Mouse (Mus musculus) adrenal gland, adult (tissue): ENCODE data around the gene Slc20a1.
A peak's percentile ranks its signal among the peaks of the same experiment; 100 is the strongest.

ENCODE experiments used
- DNase-seq, 2 experiments: peaks; one replicate each; pipeline ENCODE4 v3.0.0; 2022 to 2023; ENCODE audit warnings: low spot score in 1 of 2; ENCODE audit not compliant: inconsistent age in 2 of 2

Slc20a1 gene

DNA sequence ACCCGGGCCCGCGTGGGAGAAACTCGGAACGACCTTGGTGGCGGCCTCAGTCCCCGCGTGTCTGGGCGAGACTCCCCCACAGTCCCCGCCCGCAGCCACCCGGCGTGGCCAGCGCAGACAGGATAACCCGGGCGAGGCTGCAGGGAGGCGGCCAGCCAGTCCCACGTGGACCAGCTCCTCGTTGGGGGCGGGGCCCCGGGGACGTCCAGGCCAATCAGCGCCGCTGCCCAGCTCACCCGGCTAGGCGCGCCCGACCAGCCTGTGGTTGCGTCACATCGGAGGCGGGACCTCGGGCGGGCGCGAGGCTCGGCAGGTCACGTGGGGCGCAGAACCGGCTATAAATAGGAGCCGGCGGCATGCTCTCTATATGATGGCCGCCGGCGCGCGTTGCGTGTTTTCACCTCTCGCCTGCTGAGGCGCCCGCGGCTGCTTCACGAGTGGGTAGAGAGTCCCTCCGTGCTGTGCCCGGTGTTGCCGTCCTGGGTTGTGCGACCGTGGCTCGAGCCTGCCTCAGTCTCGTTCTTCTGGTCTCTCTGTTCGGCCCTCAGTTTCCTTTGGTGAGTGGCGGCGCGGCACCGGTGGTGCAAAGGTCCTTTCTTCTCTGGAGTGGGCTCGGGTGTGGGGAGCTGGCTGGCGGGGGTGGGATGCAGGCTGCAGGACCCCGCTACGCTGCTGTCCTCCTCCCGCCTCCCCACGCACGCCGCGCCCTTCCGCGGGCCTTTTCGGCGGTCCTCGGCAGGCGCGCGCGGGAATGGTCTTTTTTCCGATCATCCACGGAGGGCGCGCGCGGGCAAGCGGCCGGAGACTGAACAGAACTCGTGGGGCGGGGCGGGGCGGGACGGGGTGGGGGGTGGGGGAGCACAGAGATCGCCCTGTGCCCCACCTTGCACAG, at the start of gene Slc20a1:
Slc20a1 (plus strand) TSS at position 329 of the 892 bp plus-strand sequence.
- peak; percentile 99 for DNase-seq

GRCm38 (mm10) chr2:129148836-129149235, 49.7 kb upstream of the Slc20a1 start:
- no peak for DNase-seq

- peak; percentile 44 to 77 for DNase-seq
Measured at GRCm38 (mm10) chr2:129150386-129150785, 48.2 kb upstream of the Slc20a1 start.

GRCm38 (mm10) chr2:129151111-129151510, 47.5 kb upstream of the Slc20a1 start:
- DNase-seq, result no peak

GRCm38 (mm10) chr2:129152751-129153150, 45.8 kb upstream of the Slc20a1 start:
- peak in 1 of 2 experiments; percentile 79 for DNase-seq

GRCm38 (mm10) chr2:129164815-129165214, 33.7 kb upstream of the Slc20a1 start:
- no peak for DNase-seq

GRCm38 (mm10) chr2:129166466-129167463, 31.8 kb upstream of the Slc20a1 start:
- DNase-seq, result no peak

DNA sequence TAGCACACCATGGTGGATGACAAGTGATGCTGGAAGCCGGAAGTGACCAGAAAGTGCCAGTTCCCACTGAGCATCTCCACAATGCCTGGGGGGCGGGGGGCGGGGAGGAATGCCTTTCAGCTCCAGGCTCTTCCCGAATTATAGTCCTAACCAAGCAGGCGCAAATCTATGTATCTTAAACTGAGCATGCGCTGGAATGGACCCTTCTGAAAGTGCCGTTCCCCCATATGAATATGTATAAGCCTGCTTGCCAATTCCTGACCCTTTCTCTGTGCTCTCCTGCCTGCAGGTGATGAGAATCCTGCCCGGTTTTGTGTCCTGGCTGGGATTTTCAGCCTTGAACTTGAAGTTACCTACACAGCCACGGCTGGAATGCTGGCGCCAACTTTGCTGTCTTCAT, 25.2 kb upstream of the Slc20a1 start:
- DNase-seq, result no peak

GRCm38 (mm10) chr2:129174474-129174873, 24.1 kb upstream of the Slc20a1 start:
- DNase-seq, result peak; percentile 35 to 75

DNA sequence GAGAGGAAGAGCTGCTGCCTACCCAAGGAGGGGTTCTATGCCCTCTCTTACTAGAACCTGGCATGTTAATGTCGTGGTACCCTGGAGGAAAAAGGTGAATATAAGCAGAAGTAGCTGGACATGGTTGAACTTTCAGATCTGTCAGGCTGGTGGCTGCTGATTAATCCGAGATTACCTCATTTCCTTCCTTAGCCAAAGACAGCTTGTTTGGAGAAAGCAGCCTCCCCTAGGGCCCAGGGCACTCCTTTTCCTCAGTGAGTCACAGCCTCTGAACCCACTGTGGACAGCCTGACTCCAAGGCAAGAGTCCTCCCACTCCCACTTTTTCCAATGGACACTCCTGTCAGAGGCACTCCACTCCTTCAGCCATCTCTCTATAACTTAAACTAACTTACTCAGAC, 22.9 kb upstream of the Slc20a1 start:
- DNase-seq, result peak in 1 of 2 experiments; percentile 54

- no peak for DNase-seq
Measured at GRCm38 (mm10) chr2:129176676-129177420, 21.7 kb upstream of the Slc20a1 start.

GRCm38 (mm10) chr2:129177661-129178060, 20.9 kb upstream of the Slc20a1 start:
- DNase-seq, result no peak

DNA sequence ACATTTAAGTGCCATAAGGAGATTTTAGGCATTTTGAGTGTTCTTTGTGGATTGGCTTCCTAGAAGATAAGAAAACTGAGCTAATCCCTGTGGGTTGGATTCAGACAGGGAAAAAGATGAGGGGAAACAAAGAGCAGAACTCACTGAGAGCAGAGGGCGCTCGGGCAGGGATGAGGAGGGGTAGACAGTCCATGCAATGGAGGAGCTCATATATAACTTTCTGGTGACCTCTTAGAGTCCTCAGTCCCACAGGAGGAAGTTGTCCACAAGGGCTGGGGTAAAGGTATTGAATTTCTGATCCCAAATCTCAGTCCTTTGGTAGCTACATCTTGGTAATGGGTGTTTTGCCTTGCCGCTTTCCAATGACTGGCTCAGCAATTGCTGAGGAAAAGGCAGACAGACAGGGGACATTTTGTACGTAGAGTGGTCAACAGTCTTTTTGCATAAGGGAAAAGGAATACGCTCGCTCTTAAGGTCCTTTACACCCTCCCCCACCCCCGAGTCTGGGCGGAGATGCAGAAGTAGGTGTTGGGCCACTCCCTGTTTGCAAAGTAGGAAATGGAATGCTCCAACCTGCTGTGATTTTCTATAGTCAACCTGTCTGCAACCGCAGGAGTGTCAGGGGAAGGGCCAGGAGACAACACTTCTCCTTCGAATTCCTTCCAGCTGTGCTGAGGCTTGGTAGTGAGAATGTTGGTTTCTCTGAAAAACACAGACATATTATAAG, 20.2 kb upstream of the Slc20a1 start:
- no peak for DNase-seq

GRCm38 (mm10) chr2:129179946-129180853, 18.4 kb upstream of the Slc20a1 start:
- DNase-seq, result no peak

DNA sequence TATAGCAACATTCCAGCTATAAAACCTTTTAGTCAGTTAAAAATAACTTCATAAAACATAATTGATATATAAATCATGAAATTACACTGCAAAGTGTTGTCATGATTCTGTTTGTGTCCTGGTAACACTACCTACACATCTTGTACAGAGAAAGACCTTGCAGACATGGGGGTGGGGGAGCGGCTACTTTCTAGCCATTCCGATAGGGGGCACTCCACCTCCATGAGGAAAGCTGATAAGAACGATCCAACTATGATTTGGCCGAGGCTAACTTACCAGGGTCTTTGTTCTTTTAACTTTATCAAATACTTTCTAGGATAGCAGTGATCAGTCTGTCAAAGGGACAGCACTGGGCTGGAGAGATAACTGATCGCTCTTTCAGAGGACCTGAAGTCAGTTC, 17.1 kb upstream of the Slc20a1 start:
- DNase-seq, result no peak

DNA sequence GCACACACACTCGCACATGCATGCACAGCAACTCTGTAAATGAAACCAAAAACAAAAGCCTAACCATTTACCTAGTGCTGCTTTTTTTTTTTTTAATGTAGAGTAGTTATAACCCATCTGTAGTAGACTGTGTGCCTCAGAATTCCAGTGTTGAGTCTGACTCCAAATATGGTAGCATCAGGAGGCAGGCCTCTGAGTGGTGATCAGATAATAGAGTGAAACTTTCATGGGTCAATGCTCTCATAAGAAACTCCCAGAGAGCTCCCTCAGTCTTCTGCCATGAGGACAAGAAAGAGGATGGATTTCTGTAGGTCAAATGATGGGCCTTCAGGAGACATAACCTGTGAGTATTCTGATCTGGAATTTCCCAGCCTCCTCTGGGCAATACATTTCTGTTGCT, 16.2 kb upstream of the Slc20a1 start:
- DNase-seq, result no peak

DNA sequence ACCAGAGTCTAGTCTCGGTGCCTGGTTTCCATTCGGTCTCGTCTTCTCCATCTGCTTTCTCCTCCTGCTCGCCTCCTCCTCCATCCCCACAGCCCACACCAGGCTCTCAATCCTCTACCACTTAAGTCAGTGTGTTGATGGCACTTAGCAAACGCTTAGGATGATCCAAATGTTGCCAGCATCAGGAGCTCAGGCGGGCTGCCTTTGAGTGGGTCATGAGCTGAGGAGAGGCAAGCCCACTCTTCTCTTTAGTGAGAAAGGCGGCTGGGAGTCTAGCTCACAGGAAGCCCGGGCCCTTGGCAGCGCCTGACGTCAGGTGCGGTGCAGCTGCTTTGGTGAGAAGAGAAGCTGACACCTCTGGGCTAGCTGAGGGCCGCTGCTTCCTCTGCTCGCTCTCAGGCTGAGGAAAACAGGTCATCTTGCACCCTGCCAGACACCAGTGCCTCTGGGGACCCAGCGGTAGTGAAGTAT, 15.0 kb upstream of the Slc20a1 start:
- DNase-seq, result no peak

DNA sequence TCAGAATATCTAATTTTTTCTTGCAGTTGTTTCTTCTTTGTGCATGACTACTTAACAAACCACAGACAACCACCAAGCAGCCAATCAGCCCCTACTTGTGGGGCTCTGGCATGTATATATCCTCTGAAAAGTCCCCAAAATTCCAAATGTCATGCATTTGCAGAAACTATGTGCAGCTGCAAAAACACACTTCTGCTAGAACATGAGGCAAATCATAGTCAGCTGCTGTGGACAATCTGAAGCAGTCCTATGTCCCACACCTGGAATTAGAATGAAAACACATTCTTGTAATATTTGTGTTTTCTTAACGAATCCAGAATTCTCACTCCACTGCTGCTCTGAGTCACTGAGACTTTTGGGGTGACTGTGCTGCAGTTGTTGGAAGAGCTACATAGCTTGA, 13.7 kb upstream of the Slc20a1 start:
- no peak for DNase-seq
